Mouse (Mus musculus): Measurements from ENCODE around the gene Atg2b. TPM values are rescaled to one million over a fixed set of nuclear protein-coding genes. Genes with fewer than 3 reads are reported as not detected.

Atg2b gene
- polyA plus RNA-seq, 1 experiment from 2014 or later: 7.5 TPM

DNA sequence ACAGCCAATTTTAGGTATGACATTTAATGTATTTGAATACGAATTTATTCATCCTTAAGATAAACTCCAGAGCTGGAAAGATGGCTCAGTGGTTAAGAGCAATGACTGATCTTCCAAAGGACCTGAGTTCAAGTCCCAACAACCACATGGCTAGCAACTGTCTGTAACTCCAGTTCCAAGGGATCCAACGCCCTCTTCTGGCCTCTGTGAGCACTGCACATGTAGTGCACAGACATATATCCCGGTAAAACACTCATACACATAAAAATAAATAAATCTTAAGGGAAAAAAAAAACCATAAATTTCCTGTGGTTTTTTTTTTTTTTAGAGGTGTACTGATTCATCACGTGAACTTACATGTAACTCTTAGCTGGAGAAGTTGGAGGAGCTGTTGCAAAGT lies 47.5 kb downstream of the Atg2b start:
- H3K4me2 ChIP-seq (ENCODE audit: low read depth, low read length): no peak overlapping the region
- H3K9ac ChIP-seq (ENCODE audit: low read length): no peak overlapping the region
- no peak overlapping the region for H3K4me3 ChIP-seq (ENCODE audit: low read length)
- ATAC-seq (replicated peaks; ENCODE audit: extremely low read depth, insufficient read depth, low FRiP score): no peak
- no peak overlapping the region for H3K27ac ChIP-seq (ENCODE audit: low read length)
- no peaks in the 10 kb centered on the region for H3K9me3 ChIP-seq (replicated peaks; ENCODE audit: control insufficient read depth, low read length)
- no peaks in the 10 kb centered on the region for H3K27me3 ChIP-seq (ENCODE audit: control insufficient read depth, insufficient read depth, low read length)
- no peaks in the 10 kb centered on the region for H3K4me1 ChIP-seq (ENCODE audit: control insufficient read depth, insufficient read depth, low read length)
- H3K36me3 ChIP-seq (ENCODE audit: control insufficient read depth, insufficient read depth): peaks cover 85% of the 10 kb centered on the region
- 76% methylated on average over 4 of the region's 4 CpGs for WGBS

DNA sequence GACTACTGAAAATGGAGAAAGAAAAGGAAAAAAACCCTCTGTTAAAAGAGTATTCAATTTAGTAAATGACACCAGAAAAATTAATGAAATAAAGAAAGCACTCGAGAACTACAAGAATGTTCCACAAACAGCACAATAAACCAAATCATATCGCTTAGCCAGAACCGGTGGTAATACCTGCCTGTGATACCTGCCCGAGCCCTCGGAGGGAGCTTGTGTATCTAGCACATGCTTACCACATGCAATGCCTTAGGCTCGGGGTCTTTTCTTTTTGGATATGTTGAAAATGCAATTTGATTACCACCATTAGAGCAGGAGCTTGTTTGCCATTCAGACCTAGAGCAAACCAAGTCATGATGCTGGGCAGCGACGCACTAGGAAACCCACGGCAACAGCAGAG lies 48.5 kb downstream of the Atg2b start:
- WGBS: 87% methylated on average over 9 of the region's 9 CpGs
- ATAC-seq (replicated peaks; ENCODE audit: extremely low read depth, insufficient read depth, low FRiP score): no peak
- Histone ChIP-seq H3K4me2 (ENCODE audit: low read depth, low read length) (no peak overlapping the region), H3K36me3 (ENCODE audit: control insufficient read depth, insufficient read depth) (peaks cover 81% of the 10 kb centered on the region), H3K27me3 (ENCODE audit: control insufficient read depth, insufficient read depth, low read length) (no peaks in the 10 kb centered on the region), H3K27ac (ENCODE audit: low read length) (no peak overlapping the region), H3K9ac (ENCODE audit: low read length) (no peak overlapping the region), H3K4me3 (ENCODE audit: low read length) (no peak overlapping the region), H3K4me1 (ENCODE audit: control insufficient read depth, insufficient read depth, low read length) (no peaks in the 10 kb centered on the region), H3K9me3 (replicated peaks; ENCODE audit: control insufficient read depth, low read length) (no peaks in the 10 kb centered on the region)

GRCm38 (mm10) chr12:105634374-105635067 lies 50.5 kb downstream of the Atg2b start:
- Histone ChIP-seq H3K27me3 (ENCODE audit: control insufficient read depth, insufficient read depth, low read length) (no peaks in the 10 kb centered on the region), H3K4me1 (ENCODE audit: control insufficient read depth, insufficient read depth, low read length) (no peaks in the 10 kb centered on the region), H3K9me3 (replicated peaks; ENCODE audit: control insufficient read depth, low read length) (no peaks in the 10 kb centered on the region), H3K36me3 (ENCODE audit: control insufficient read depth, insufficient read depth) (peaks cover 68% of the 10 kb centered on the region), H3K27ac (ENCODE audit: low read length) (no peak overlapping the region), H3K4me2 (ENCODE audit: low read depth, low read length) (no peak overlapping the region), H3K9ac (ENCODE audit: low read length) (no peak overlapping the region), H3K4me3 (ENCODE audit: low read length) (no peak overlapping the region)
- ATAC-seq (replicated peaks; ENCODE audit: extremely low read depth, insufficient read depth, low FRiP score): no peak
- WGBS: 92% methylated on average over 13 of the region's 13 CpGs

GRCm38 (mm10) chr12:105625798-105626197 lies 59.2 kb downstream of the Atg2b start:
- Histone ChIP-seq H3K4me2 (ENCODE audit: low read depth, low read length) (no peak overlapping the region), H3K4me3 (ENCODE audit: low read length) (no peak overlapping the region), H3K27ac (ENCODE audit: low read length) (no peak overlapping the region), H3K9ac (ENCODE audit: low read length) (no peak overlapping the region), H3K27me3 (ENCODE audit: control insufficient read depth, insufficient read depth, low read length) (no peaks in the 10 kb centered on the region), H3K9me3 (replicated peaks; ENCODE audit: control insufficient read depth, low read length) (no peaks in the 10 kb centered on the region), H3K36me3 (ENCODE audit: control insufficient read depth, insufficient read depth) (peaks cover 62% of the 10 kb centered on the region), H3K4me1 (ENCODE audit: control insufficient read depth, insufficient read depth, low read length) (no peaks in the 10 kb centered on the region)
- WGBS: 68% methylated on average over 7 of the region's 7 CpGs
- no peak for ATAC-seq (replicated peaks; ENCODE audit: extremely low read depth, insufficient read depth, low FRiP score)

DNA sequence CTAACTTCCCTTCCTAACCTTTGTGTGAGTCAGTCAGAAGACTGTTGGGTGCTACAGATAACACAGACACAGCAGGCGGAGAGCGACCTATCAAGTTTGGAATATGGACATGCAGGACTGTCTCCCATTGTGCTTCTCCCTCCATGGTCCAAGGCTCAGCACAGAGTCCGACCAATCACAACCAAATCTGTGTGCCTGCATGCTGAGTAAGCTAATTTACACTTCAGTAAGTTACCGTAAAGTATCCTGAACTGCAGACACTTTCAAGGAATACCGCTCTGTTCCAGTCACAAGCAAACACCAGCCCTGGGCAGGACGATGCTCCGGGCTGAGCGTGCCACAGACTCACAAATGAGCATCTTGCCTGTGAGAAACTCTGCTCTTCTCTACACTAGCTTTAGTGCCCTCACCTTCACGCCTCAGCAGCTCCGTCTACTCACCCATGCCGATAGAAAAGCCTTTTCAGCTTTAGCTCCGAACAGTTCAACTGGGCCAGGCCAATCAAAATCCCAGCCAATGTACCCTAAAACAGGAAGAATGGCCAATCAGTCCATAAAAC lies 62.0 kb downstream of the Atg2b start:
- 87% methylated on average over 12 of the region's 12 CpGs for WGBS

DNA sequence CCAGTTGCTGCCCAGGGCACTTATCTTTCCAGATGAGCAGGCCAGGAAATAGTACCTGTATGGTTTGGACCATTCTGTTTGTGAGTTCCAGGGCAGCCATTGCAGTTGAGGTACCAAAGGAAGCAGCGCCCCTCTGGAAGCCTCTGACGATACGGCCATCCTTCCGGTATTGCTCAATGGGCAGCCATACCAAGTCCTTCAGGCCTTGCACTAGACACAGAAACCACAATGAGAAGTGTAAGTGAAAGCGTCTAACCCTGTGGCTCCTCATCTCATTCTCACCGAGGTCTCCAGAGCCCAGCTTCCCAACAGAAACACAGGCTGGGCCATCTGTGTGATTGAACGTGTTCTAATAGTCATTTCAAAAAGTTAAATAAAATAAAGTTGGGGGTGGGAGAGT lies 63.0 kb downstream of the Atg2b start:
- 94% methylated on average over 7 of the region's 7 CpGs for WGBS
- Histone ChIP-seq H3K4me1 (ENCODE audit: control insufficient read depth, insufficient read depth, low read length) (no peaks in the 10 kb centered on the region), H3K36me3 (ENCODE audit: control insufficient read depth, insufficient read depth) (peaks cover 72% of the 10 kb centered on the region), H3K4me3 (ENCODE audit: low read length) (no peak overlapping the region), H3K9me3 (replicated peaks; ENCODE audit: control insufficient read depth, low read length) (no peaks in the 10 kb centered on the region), H3K9ac (ENCODE audit: low read length) (no peak overlapping the region), H3K27ac (ENCODE audit: low read length) (no peak overlapping the region), H3K4me2 (ENCODE audit: low read depth, low read length) (no peak overlapping the region), H3K27me3 (ENCODE audit: control insufficient read depth, insufficient read depth, low read length) (no peaks in the 10 kb centered on the region)
- no peak for ATAC-seq (replicated peaks; ENCODE audit: extremely low read depth, insufficient read depth, low FRiP score)

More for the DNA sequence above, 62.0 kb downstream of the Atg2b start:
- H3K36me3 ChIP-seq (ENCODE audit: control insufficient read depth, insufficient read depth): peaks cover 72% of the 10 kb centered on the region
- no peak for ATAC-seq (replicated peaks; ENCODE audit: extremely low read depth, insufficient read depth, low FRiP score)
- no peaks in the 10 kb centered on the region for H3K4me1 ChIP-seq (ENCODE audit: control insufficient read depth, insufficient read depth, low read length)
- no peaks in the 10 kb centered on the region for H3K27me3 ChIP-seq (ENCODE audit: control insufficient read depth, insufficient read depth, low read length)
- H3K27ac ChIP-seq (ENCODE audit: low read length): no peak overlapping the region
- no peak overlapping the region for H3K4me3 ChIP-seq (ENCODE audit: low read length)
- H3K4me2 ChIP-seq (ENCODE audit: low read depth, low read length): no peak overlapping the region
- no peak overlapping the region for H3K9ac ChIP-seq (ENCODE audit: low read length)
- no peaks in the 10 kb centered on the region for H3K9me3 ChIP-seq (replicated peaks; ENCODE audit: control insufficient read depth, low read length)

DNA sequence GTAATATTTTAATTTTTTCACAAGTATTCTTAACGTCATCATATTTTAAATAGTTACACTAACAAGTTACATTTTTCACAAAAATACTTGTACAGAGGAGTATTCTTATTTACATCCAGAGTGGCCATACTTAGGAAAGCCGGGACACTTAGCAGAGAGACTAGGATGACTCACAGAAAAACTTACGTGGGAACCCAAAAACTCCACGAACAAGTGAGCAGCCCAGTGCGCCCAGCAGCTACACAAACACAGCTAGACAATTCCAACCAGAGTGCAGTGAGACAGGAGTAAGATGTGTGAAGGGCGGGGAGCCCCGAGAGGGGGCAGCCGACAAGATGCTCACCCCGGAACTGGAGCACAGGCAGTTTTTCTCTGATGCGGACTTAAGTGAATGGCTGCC lies 71.5 kb downstream of the Atg2b start:
- 82% methylated on average over 10 of the region's 10 CpGs for WGBS
- no peak for ATAC-seq (replicated peaks; ENCODE audit: extremely low read depth, insufficient read depth, low FRiP score)
- Histone ChIP-seq H3K9ac (ENCODE audit: low read length) (no peak overlapping the region), H3K4me1 (ENCODE audit: control insufficient read depth, insufficient read depth, low read length) (peaks cover 5% of the 10 kb centered on the region; the same call in 1 of the 2 replicates), H3K4me2 (ENCODE audit: low read depth, low read length) (no peak overlapping the region), H3K9me3 (replicated peaks; ENCODE audit: control insufficient read depth, low read length) (no peaks in the 10 kb centered on the region), H3K27me3 (ENCODE audit: control insufficient read depth, insufficient read depth, low read length) (no peaks in the 10 kb centered on the region), H3K27ac (ENCODE audit: low read length) (no peak overlapping the region), H3K36me3 (ENCODE audit: control insufficient read depth, insufficient read depth) (peaks cover 25% of the 10 kb centered on the region), H3K4me3 (ENCODE audit: low read length) (no peak overlapping the region)

DNA sequence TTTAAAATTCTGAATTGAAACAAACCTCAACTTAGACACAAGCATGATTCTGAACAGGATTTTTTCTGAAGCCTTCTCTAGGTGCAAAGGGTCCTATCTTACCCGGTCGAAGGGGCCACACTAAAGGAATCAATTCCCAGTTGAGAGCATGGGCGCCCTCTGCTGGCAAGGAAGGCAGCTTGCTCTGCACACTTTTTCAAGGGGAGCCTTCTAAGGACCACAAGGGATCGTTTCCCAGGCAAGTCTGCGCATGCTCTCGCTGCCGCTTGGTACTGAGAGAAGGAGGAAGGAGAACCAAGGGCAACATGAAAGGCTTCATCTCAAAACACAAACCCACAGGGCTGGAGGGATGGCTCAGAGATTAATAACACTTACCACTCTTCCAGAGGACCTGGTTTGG lies 73.3 kb downstream of the Atg2b start:
- 22% methylated on average over 7 of the region's 7 CpGs for WGBS
- Histone ChIP-seq H3K9me3 (replicated peaks; ENCODE audit: control insufficient read depth, low read length) (no peaks in the 10 kb centered on the region), H3K4me2 (ENCODE audit: low read depth, low read length) (no peak overlapping the region), H3K36me3 (ENCODE audit: control insufficient read depth, insufficient read depth) (peaks cover 8% of the 10 kb centered on the region; the same call in 1 of the 2 replicates), H3K27ac (ENCODE audit: low read length) (no peak overlapping the region), H3K9ac (ENCODE audit: low read length) (no peak overlapping the region), H3K27me3 (ENCODE audit: control insufficient read depth, insufficient read depth, low read length) (no peaks in the 10 kb centered on the region), H3K4me1 (ENCODE audit: control insufficient read depth, insufficient read depth, low read length) (peaks cover 5% of the 10 kb centered on the region; the same call in 1 of the 2 replicates), H3K4me3 (ENCODE audit: low read length) (no peak overlapping the region)
- no peak for ATAC-seq (replicated peaks; ENCODE audit: extremely low read depth, insufficient read depth, low FRiP score)

GRCm38 (mm10) chr12:105611045-105611444 lies 74.0 kb downstream of the Atg2b start:
- no peak overlapping the region for H3K4me3 ChIP-seq (ENCODE audit: low read length)
- no peak overlapping the region for H3K4me2 ChIP-seq (ENCODE audit: low read depth, low read length)
- H3K36me3 ChIP-seq (ENCODE audit: control insufficient read depth, insufficient read depth): peaks cover 5% of the 10 kb centered on the region; the same call in 1 of the 2 replicates
- no peak overlapping the region for H3K27ac ChIP-seq (ENCODE audit: low read length)
- peaks cover 5% of the 10 kb centered on the region; the same call in 1 of the 2 replicates for H3K4me1 ChIP-seq (ENCODE audit: control insufficient read depth, insufficient read depth, low read length)
- no peaks in the 10 kb centered on the region for H3K27me3 ChIP-seq (ENCODE audit: control insufficient read depth, insufficient read depth, low read length)
- 85% methylated on average over 2 of the region's 2 CpGs for WGBS
- no peaks in the 10 kb centered on the region for H3K9me3 ChIP-seq (replicated peaks; ENCODE audit: control insufficient read depth, low read length)
- no peak overlapping the region for H3K9ac ChIP-seq (ENCODE audit: low read length)
- ATAC-seq (replicated peaks; ENCODE audit: extremely low read depth, insufficient read depth, low FRiP score): no peak
